Mouse (Mus musculus) spleen, embryonic (tissue): ENCODE results near the gene Rasgef1b.

Experiments
- CTCF ChIA-PET: fragments of 350-600 bp; sonication (Branson Sonifier 250); formaldehyde crosslinking; loops from one replicate; lab custom pipeline; 2022; lab: Charles Lee

The Rasgef1b gene

GRCm38 (mm10) chr5:99174608-99175385 is 554.1 kb downstream of the Rasgef1b start:
- CTCF ChIA-PET: no interaction called here

- CTCF ChIA-PET: no interaction called here
Measured at GRCm38 (mm10) chr5:99169836-99170235, 559.0 kb downstream of the Rasgef1b start.

- CTCF ChIA-PET: no interaction called here
Measured at GRCm38 (mm10) chr5:99167767-99168166, 561.1 kb downstream of the Rasgef1b start.
